Mouse (Mus musculus): ENCODE results near the gene D10Wsu102e. TPM values are rescaled to one million over a fixed set of nuclear protein-coding genes. Genes with fewer than 3 reads are reported as not detected.

D10Wsu102e gene
- polyA plus RNA-seq, 1 experiment from 2014 or later = 0.50 TPM

DNA sequence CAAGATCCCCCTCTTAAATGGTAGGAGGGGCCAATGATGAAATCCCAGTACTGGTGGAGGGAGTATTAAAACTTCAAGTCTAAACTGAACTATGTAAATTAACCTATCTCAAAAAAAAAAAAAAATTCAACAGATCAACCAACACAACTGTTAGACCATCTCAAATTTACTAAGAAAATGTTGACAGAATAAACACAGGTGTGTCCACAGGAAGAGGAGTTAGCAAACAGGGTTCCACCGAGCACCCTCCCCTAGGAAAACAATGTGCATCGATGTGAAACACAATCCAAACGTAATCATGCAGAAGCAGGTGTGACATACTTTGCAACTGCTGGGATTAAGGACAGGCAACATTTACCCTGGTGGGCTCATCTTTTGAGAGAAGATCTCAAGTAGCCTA lies 35.1 kb upstream of the D10Wsu102e start:
- 40% methylated on average over 3 of the region's 3 CpGs for WGBS
- DNase-seq (ENCODE audit: low spot score) = no peak
- Histone ChIP-seq H3K4me2 (ENCODE audit: low read length) (no peak overlapping the region), H3K4me3 (replicated peaks; ENCODE audit: low read depth, low read length) (no peak overlapping the region), H3K4me1 (replicated peaks; ENCODE audit: insufficient read depth, low read length) (no peaks in the 10 kb centered on the region), H3K9me3 (replicated peaks; ENCODE audit: low read length) (no peaks in the 10 kb centered on the region), H3K36me3 (ENCODE audit: insufficient read depth, low read length) (no peaks in the 10 kb centered on the region), H3K9ac (ENCODE audit: low read depth, low read length) (no peak overlapping the region), H3K27me3 (ENCODE audit: insufficient read depth, low read length) (no peaks in the 10 kb centered on the region), H3K27ac (no peak overlapping the region)
- TF ChIP-seq CTCF (IDR thresholded peaks at IDR 0.05; ENCODE audit: low read depth) = no peak
- ATAC-seq (replicated peaks; ENCODE audit: low FRiP score, low read depth) = no peak

DNA sequence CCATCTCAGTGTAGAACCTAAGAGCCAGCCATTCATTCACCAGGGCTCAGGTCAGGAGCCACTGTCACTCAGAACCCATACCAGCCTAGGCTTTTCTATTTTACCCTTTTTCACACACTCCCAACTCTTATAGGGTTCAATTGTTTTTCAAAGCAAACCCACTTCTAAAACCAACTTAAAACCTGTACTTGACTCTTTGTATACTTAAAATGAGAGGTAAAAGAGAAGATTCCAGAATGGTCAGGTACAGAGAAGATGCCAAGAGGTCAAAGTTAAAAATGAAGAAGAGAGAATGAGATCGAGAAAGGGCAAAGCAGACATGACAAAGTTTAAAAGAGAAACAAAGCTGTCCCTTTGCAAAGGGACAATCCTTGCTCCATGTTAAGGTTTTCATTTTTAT lies 34.1 kb upstream of the D10Wsu102e start:
- WGBS = 88% methylated on average over 1 of the region's 1 CpGs
- Histone ChIP-seq H3K36me3 (ENCODE audit: insufficient read depth, low read length) (no peaks in the 10 kb centered on the region), H3K4me2 (ENCODE audit: low read length) (no peak overlapping the region), H3K9ac (ENCODE audit: low read depth, low read length) (no peak overlapping the region), H3K27me3 (ENCODE audit: insufficient read depth, low read length) (no peaks in the 10 kb centered on the region), H3K4me3 (replicated peaks; ENCODE audit: low read depth, low read length) (no peak overlapping the region), H3K9me3 (replicated peaks; ENCODE audit: low read length) (no peaks in the 10 kb centered on the region), H3K27ac (no peak overlapping the region), H3K4me1 (replicated peaks; ENCODE audit: insufficient read depth, low read length) (no peaks in the 10 kb centered on the region)
- TF ChIP-seq CTCF (IDR thresholded peaks at IDR 0.05; ENCODE audit: low read depth) = no peak
- ATAC-seq (replicated peaks; ENCODE audit: low FRiP score, low read depth) = no peak
- no peak for DNase-seq (ENCODE audit: low spot score)

DNA sequence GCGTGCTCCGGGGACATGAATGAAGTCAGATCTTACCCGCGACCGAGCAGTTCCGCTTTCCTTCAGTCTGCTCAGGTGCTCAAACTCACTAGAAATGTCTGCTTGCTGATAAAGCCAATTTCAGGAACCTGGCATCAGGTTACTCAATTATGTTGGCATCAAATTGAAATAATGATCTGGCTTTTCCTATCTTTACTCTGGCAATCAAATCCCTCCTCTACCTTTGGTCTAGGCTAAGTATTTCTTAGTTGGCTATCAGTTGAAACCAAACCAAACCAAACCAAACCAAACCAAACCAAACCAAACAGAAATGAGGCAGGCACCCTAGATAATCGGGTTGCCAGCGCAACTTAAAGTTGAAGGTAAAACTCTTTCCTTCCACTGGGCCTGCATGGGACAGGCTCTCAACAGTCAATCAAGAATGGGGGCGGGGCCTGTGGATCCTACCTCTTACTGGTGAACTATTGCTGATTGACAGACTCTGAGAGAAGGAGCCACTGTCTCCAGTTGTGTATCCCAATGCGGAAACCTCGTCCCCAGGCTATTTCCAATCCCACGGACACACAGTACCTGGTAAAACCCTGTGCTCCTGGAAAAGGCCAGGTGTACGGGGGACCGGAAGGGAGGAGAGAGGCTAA lies 33.3 kb upstream of the D10Wsu102e start:
- 88% methylated on average over 14 of the region's 14 CpGs for WGBS
- Histone ChIP-seq H3K36me3 (ENCODE audit: insufficient read depth, low read length) (no peaks in the 10 kb centered on the region), H3K9ac (ENCODE audit: low read depth, low read length) (no peak overlapping the region), H3K27me3 (ENCODE audit: insufficient read depth, low read length) (no peaks in the 10 kb centered on the region), H3K27ac (no peak overlapping the region), H3K4me1 (replicated peaks; ENCODE audit: insufficient read depth, low read length) (no peaks in the 10 kb centered on the region), H3K4me2 (ENCODE audit: low read length) (no peak overlapping the region), H3K9me3 (replicated peaks; ENCODE audit: low read length) (no peaks in the 10 kb centered on the region), H3K4me3 (replicated peaks; ENCODE audit: low read depth, low read length) (no peak overlapping the region)
- ATAC-seq (replicated peaks; ENCODE audit: low FRiP score, low read depth) = no peak
- DNase-seq (ENCODE audit: low spot score) = no peak
- no peak for TF ChIP-seq CTCF (IDR thresholded peaks at IDR 0.05; ENCODE audit: low read depth)

DNA sequence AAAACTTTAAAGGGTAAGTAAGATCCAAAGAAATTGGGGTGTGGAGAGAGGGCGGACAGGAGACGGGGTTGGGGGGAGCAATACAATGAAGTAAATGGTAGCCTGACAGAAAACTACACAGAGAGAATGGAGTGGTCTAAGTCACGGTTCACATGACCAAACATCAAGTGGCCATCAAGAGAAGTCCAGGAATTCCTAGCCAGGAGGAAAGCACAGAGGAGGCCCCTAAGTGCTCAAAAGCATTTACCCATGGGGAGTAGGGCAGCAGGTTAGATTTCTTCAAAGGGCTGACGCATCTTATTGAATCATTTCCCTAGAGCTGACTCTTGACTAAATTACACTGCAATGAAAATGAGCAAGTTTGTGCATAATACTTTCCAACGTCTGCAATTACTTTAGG lies 31.2 kb upstream of the D10Wsu102e start:
- ATAC-seq (replicated peaks; ENCODE audit: low FRiP score, low read depth) = no peak
- no peak for DNase-seq (ENCODE audit: low spot score)
- WGBS = 77% methylated on average over 5 of the region's 5 CpGs
- H3K36me3 ChIP-seq (ENCODE audit: insufficient read depth, low read length) = no peaks in the 10 kb centered on the region
- no peaks in the 10 kb centered on the region for H3K9me3 ChIP-seq (replicated peaks; ENCODE audit: low read length)
- H3K27ac ChIP-seq = no peak overlapping the region
- H3K9ac ChIP-seq (ENCODE audit: low read depth, low read length) = no peak overlapping the region
- H3K27me3 ChIP-seq (ENCODE audit: insufficient read depth, low read length) = no peaks in the 10 kb centered on the region
- no peak overlapping the region for H3K4me2 ChIP-seq (ENCODE audit: low read length)
- no peaks in the 10 kb centered on the region for H3K4me1 ChIP-seq (replicated peaks; ENCODE audit: insufficient read depth, low read length)
- H3K4me3 ChIP-seq (replicated peaks; ENCODE audit: low read depth, low read length) = no peak overlapping the region
- no peak for TF ChIP-seq CTCF (IDR thresholded peaks at IDR 0.05; ENCODE audit: low read depth)

DNA sequence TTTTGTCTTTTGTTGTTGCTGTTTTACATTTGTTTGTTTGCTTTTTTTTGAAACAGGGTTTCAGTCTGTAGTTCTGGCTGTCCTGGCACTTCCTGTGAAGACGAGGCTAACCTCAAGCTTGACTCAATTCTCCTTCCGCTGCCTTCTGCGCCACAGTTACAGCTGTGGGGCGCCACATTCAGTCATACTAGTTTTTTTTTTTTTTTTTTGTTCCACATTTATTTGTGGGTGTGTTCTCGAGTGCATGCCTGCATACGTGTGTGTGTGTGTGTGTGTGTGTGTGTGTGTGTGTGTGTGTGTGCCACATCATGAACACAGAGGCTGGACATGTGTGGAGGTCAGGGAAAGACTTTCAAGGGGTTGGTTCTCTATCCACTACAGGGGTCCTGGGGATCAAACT lies 29.7 kb upstream of the D10Wsu102e start:
- 75% methylated on average over 5 of the region's 6 CpGs for WGBS
- H3K9ac ChIP-seq (ENCODE audit: low read depth, low read length) = no peak overlapping the region
- H3K36me3 ChIP-seq (ENCODE audit: insufficient read depth, low read length) = no peaks in the 10 kb centered on the region
- no peaks in the 10 kb centered on the region for H3K27me3 ChIP-seq (ENCODE audit: insufficient read depth, low read length)
- no peaks in the 10 kb centered on the region for H3K4me1 ChIP-seq (replicated peaks; ENCODE audit: insufficient read depth, low read length)
- no peak overlapping the region for H3K4me3 ChIP-seq (replicated peaks; ENCODE audit: low read depth, low read length)
- no peak for ATAC-seq (replicated peaks; ENCODE audit: low FRiP score, low read depth)
- H3K4me2 ChIP-seq (ENCODE audit: low read length) = no peak overlapping the region
- TF ChIP-seq CTCF (IDR thresholded peaks at IDR 0.05; ENCODE audit: low read depth) = no peak
- H3K9me3 ChIP-seq (replicated peaks; ENCODE audit: low read length) = no peaks in the 10 kb centered on the region
- DNase-seq (ENCODE audit: low spot score) = no peak
- H3K27ac ChIP-seq = no peak overlapping the region

GRCm38 (mm10) chr10:83331811-83332210 lies 28.2 kb upstream of the D10Wsu102e start:
- TF ChIP-seq CTCF (IDR thresholded peaks at IDR 0.05; ENCODE audit: low read depth) = no peak
- H3K9ac ChIP-seq (ENCODE audit: low read depth, low read length) = no peak overlapping the region
- DNase-seq (ENCODE audit: low spot score) (no peak), ATAC-seq (replicated peaks; ENCODE audit: low FRiP score, low read depth) (no peak)
- no peak overlapping the region for H3K4me2 ChIP-seq (ENCODE audit: low read length)
- WGBS = 91% methylated on average over 5 of the region's 5 CpGs
- no peaks in the 10 kb centered on the region for H3K9me3 ChIP-seq (replicated peaks; ENCODE audit: low read length)
- H3K4me3 ChIP-seq (replicated peaks; ENCODE audit: low read depth, low read length) = no peak overlapping the region
- H3K36me3 ChIP-seq (ENCODE audit: insufficient read depth, low read length) = no peaks in the 10 kb centered on the region
- no peak overlapping the region for H3K27ac ChIP-seq
- no peaks in the 10 kb centered on the region for H3K4me1 ChIP-seq (replicated peaks; ENCODE audit: insufficient read depth, low read length)
- peaks cover 10% of the 10 kb centered on the region; the same call in 1 of the 2 replicates for H3K27me3 ChIP-seq (ENCODE audit: insufficient read depth, low read length)

GRCm38 (mm10) chr10:83332581-83332980 lies 27.4 kb upstream of the D10Wsu102e start:
- no peak overlapping the region for H3K9ac ChIP-seq (ENCODE audit: low read depth, low read length)
- H3K4me3 ChIP-seq (replicated peaks; ENCODE audit: low read depth, low read length) = no peak overlapping the region
- no peaks in the 10 kb centered on the region for H3K9me3 ChIP-seq (replicated peaks; ENCODE audit: low read length)
- H3K4me2 ChIP-seq (ENCODE audit: low read length) = no peak overlapping the region
- H3K27ac ChIP-seq = no peak overlapping the region
- H3K36me3 ChIP-seq (ENCODE audit: insufficient read depth, low read length) = no peaks in the 10 kb centered on the region
- ATAC-seq (replicated peaks; ENCODE audit: low FRiP score, low read depth) (no peak), DNase-seq (ENCODE audit: low spot score) (no peak)
- peaks cover 7% of the 10 kb centered on the region; the same call in 1 of the 2 replicates for H3K4me1 ChIP-seq (replicated peaks; ENCODE audit: insufficient read depth, low read length)
- no peak for TF ChIP-seq CTCF (IDR thresholded peaks at IDR 0.05; ENCODE audit: low read depth)
- 87% methylated on average over 11 of the region's 11 CpGs for WGBS
- peaks cover 17% of the 10 kb centered on the region; the same call in 1 of the 2 replicates for H3K27me3 ChIP-seq (ENCODE audit: insufficient read depth, low read length)

Data from kidney, postnatal 0 days (tissue).